Mouse (Mus musculus): Measurements from ENCODE around the gene Nde1. TPM values are rescaled to one million over a fixed set of nuclear protein-coding genes. Genes with fewer than 3 reads are reported as not detected.

Gene Nde1
- total RNA-seq, 2 experiments from 2014 or later = 30.9 to 32.6 TPM

- no peak for TF ChIP-seq CTCF (conservative IDR thresholded peaks at IDR 0.05)
- H3K27ac ChIP-seq = peak overlapping the region; percentile 21; the same call in 1 of the 2 replicates
- no peak for DNase-seq (ENCODE audit: low spot score in 2 of 2)
- no peak overlapping the region for H3K4me3 ChIP-seq
Measured at GRCm38 (mm10) chr16:14180163-14180733, 17.2 kb downstream of the Nde1 start.

DNA sequence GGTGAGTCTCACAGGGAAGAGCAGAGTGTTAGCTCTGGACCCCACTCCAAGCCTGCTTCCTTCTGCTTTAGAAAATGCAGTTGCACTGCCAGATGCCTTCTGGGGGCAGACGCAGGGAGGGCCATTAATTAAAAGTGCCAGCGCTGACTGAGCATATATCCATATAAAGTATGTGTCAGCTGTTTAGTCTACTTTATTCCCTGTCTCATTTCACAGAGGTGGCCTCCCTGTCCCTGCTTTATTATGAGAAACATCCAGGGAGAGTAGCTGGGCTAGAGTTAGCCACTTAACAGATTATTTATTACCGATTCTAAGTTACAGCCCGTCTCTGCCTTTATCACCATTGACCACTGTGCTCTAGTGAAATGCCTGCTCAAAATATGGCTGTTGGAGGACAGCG, 19.3 kb downstream of the Nde1 start:
- H3K27ac ChIP-seq = peak overlapping the region; percentile 28; the same call in 1 of the 2 replicates
- no peak for TF ChIP-seq CTCF (conservative IDR thresholded peaks at IDR 0.05)

DNA sequence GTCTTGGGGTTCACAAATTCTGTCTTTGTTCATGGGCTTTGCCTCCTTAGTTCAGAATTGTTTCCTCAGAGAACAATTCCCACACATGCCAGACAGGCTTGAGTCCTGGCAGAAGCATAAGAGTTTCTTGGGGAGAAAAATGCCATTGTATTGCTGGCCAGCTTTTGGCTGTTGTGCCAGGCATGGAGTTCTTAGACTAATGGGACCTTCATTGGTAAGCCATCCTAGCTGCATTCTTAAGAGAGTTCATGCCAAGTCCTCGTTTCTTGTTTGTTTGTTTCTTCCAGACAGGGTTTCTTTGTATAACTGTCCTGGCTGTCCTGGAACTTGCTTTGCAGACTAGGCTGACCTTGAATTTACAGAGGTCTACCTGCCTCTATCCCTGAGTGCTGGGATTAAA, 20.8 kb downstream of the Nde1 start:
- H3K4me3 ChIP-seq = no peak overlapping the region
- TF ChIP-seq CTCF (conservative IDR thresholded peaks at IDR 0.05) = no peak

More for the DNA sequence above, 19.3 kb downstream of the Nde1 start:
- no peak overlapping the region for H3K4me3 ChIP-seq
- no peak for DNase-seq (ENCODE audit: low spot score in 2 of 2)

GRCm38 (mm10) chr16:14185516-14185915, 22.4 kb downstream of the Nde1 start:
- no peak overlapping the region for H3K4me3 ChIP-seq
- TF ChIP-seq CTCF (conservative IDR thresholded peaks at IDR 0.05) = no peak
- H3K27ac ChIP-seq = peak overlapping the region; percentile 78; the same call in 1 of the 2 replicates
- DNase-seq (ENCODE audit: low spot score in 2 of 2) = no peak

More for the DNA sequence above, 20.8 kb downstream of the Nde1 start:
- peak in 1 of 2 experiments; percentile 39 for DNase-seq (ENCODE audit: low spot score in 2 of 2)
- H3K27ac ChIP-seq = peak overlapping the region; percentile 78

GRCm38 (mm10) chr16:14194164-14194950, 31.3 kb downstream of the Nde1 start:
- H3K4me3 ChIP-seq = no peak overlapping the region
- peak overlapping the region; percentile 73 for H3K27ac ChIP-seq
- TF ChIP-seq CTCF (conservative IDR thresholded peaks at IDR 0.05) = no peak
- no peak for DNase-seq (ENCODE audit: low spot score in 2 of 2)

- DNase-seq (ENCODE audit: low spot score in 2 of 2) = peak; percentile 50 to 72
- peak; percentile 98; the same call in 1 of the 2 replicates for TF ChIP-seq CTCF (conservative IDR thresholded peaks at IDR 0.05)
- Histone ChIP-seq H3K4me3 (no peak overlapping the region), H3K27ac (peak overlapping the region; percentile 73)
Measured at GRCm38 (mm10) chr16:14195427-14195826, 32.4 kb downstream of the Nde1 start.

GRCm38 (mm10) chr16:14198798-14199197, 35.7 kb downstream of the Nde1 start:
- peak; percentile 49 for TF ChIP-seq CTCF (conservative IDR thresholded peaks at IDR 0.05)
- Histone ChIP-seq H3K4me3 (no peak overlapping the region), H3K27ac (no peak overlapping the region)
- DNase-seq (ENCODE audit: low spot score in 2 of 2) = no peak

- DNase-seq (ENCODE audit: low spot score in 2 of 2) = peak in 1 of 2 experiments; percentile 22
- H3K4me3 ChIP-seq = no peak overlapping the region
- H3K27ac ChIP-seq = no peak overlapping the region
- no peak for TF ChIP-seq CTCF (conservative IDR thresholded peaks at IDR 0.05)
Measured at GRCm38 (mm10) chr16:14215156-14215555, 52.1 kb downstream of the Nde1 start.

- H3K27ac ChIP-seq = no peak overlapping the region
- DNase-seq (ENCODE audit: low spot score in 2 of 2) = peak; percentile 55 to 82
- H3K4me3 ChIP-seq = no peak overlapping the region
- TF ChIP-seq CTCF (conservative IDR thresholded peaks at IDR 0.05) = peak; percentile 98
Measured at GRCm38 (mm10) chr16:14237100-14237723, 74.1 kb downstream of the Nde1 start.

DNA sequence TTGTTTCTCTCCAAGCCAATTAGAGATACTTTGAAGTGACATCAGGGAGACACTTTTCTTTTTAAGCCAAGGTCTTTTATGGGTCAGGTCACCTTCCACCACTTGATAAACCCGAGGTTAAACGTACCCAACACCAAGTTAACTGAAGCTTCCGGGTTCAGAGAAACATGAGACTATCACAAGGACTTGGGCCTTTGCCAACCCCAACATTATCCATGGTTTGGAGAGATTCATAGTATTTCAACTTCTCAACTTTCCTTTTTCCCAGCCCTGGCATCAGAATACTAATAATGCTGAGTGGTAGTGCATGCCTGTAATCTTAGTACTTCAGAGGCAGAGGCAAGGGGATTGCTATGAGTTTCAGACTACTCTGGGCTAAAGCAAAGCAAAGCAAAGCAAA, 79.0 kb downstream of the Nde1 start:
- DNase-seq (ENCODE audit: low spot score in 2 of 2) = no peak
- Histone ChIP-seq H3K4me3 (no peak overlapping the region), H3K27ac (no peak overlapping the region)
- no peak for TF ChIP-seq CTCF (conservative IDR thresholded peaks at IDR 0.05)

Small RNAs within 50 kb of the gene (microRNA-seq; reads per million reads assigned to microRNA genes)
- gene Gm27671 = 0 to 0.32 reads per million in 2 experiments
- gene Mir484 = 1,234 to 1,422 reads per million in 2 experiments

Other genes starting within 250 kb of the Nde1 start
- gene 2900011O08Rik, start 176.7 kb upstream of the Nde1 start, total RNA-seq (2021) = 100 to 1,000 TPM; 248 to 261 TPM
- 1 to 10 TPM; 1.8 to 2.4 TPM for gene Ifitm7, start 176.4 kb upstream of the Nde1 start, total RNA-seq (2021)
- 100 to 1,000 TPM; 134 to 138 TPM for gene Marf1, start 76 bp downstream of the Nde1 start, total RNA-seq (2021)
- 1 to 10 TPM; 4.7 to 7.0 TPM for gene Myh11, start 128.1 kb downstream of the Nde1 start, total RNA-seq (2021)
- 10 to 100 TPM; 43.7 to 50.9 TPM for gene Fopnl, start 154.1 kb downstream of the Nde1 start, total RNA-seq (2021)
- gene Abcc1, start 198.3 kb downstream of the Nde1 start, total RNA-seq (2021) = 10 to 100 TPM; 15.4 to 17.9 TPM